Mouse (Mus musculus): Measurements from ENCODE around the gene Lgals3.

The Lgals3 gene

GRCm38 (mm10) chr14:47395462-47396026 lies 28.0 kb downstream of the Lgals3 start:
- TF ChIP-seq GATA4 (IDR thresholded peaks at IDR 0.05; ENCODE audit: insufficient replicate concordance, low read length), result no peak

- TF ChIP-seq GATA4 (IDR thresholded peaks at IDR 0.05; ENCODE audit: insufficient replicate concordance, low read length), result no peak
Measured at GRCm38 (mm10) chr14:47396165-47396652, 28.7 kb downstream of the Lgals3 start.

- no peak for TF ChIP-seq GATA4 (IDR thresholded peaks at IDR 0.05; ENCODE audit: insufficient replicate concordance, low read length)
Measured at GRCm38 (mm10) chr14:47402735-47403134, 35.2 kb downstream of the Lgals3 start.

DNA sequence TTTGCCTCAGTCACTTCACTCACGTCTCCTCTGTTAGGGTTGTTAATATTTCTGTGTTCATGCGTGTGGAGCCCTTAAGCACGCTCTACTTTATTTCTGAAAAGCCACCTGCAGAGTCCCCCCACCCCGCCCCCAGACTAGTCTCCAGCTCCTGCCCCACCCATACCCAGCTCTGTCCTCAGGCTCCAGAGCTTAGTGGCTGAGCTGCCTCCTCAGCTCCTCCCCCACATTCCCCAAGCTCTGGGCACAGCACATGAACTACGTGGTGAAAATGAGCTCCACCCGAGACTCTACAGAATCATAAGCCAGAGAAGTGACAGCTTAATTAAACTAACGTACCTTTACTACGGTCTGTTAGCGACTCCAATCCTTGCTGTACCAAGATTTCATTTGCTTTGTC lies 38.4 kb downstream of the Lgals3 start:
- no peak for TF ChIP-seq GATA4 (IDR thresholded peaks at IDR 0.05; ENCODE audit: insufficient replicate concordance, low read length)

- TF ChIP-seq GATA4 (IDR thresholded peaks at IDR 0.05; ENCODE audit: insufficient replicate concordance, low read length), result no peak
Measured at GRCm38 (mm10) chr14:47417346-47417745, 49.8 kb downstream of the Lgals3 start.

DNA sequence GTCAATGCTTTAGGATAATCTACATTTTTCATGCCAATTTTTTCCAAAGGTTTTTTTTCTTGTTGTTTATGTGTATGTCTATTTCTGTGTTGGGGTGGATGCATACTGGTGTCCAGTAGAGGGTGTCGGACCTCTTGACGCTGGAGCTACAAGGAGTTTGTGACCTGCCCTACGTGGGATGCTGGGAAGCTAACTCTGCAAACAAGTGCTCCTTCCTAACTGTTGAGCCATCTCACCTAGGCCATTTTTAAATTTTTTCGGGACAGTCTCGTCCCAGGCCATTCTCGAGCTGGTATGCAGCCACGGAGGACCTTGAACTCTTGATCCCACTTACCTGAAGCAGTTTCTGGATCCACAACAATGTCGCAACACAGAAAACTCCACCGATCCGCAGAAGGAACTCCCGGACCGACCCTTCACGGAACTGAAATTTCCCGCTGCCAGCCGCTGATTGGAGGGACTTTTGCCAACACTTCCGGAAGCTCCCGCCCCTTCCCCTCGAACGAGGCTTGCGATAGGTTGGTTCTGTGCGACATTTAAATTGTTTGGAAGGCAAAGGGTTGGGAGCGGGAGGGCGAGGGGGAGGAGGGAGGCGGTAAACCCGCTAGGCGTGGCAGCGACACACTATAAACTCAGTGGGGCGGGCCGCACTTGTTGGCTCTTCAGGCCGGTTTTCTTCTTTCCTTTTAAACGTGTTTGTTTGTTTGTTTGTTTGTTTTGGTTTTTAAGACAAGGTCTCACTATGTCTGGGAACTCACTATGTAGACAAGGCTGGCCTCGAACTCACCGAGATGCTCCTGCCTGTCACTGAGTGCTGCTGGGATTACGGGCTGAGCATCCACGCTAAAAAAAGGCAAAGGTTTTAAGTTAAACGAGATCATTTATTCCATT lies 50.5 kb downstream of the Lgals3 start, which contains the start of gene Dlgap5:
TSS of gene Dlgap5 (minus strand) at position 633 of the 891 bp plus-strand sequence.
- no peak for TF ChIP-seq GATA4 (IDR thresholded peaks at IDR 0.05; ENCODE audit: insufficient replicate concordance, low read length)

DNA sequence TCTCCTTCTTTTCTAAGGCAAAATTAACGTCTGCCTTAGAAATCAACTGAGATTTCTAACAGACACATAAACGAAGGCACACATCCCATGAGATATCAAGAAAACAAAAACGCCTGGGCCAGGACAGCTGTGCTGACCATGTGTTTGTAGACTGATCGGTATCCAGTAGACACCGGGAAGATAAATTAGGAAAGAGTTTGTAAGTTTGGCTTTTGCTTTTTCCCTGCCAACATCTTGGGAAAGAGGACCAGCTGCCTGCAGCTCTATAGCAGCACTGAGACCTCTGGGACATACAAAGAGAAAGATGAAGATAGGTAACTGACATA lies 51.1 kb downstream of the Lgals3 start:
- TF ChIP-seq GATA4 (IDR thresholded peaks at IDR 0.05; ENCODE audit: insufficient replicate concordance, low read length), result no peak

GRCm38 (mm10) chr14:47419034-47419625 lies 51.6 kb downstream of the Lgals3 start:
- no peak for TF ChIP-seq GATA4 (IDR thresholded peaks at IDR 0.05; ENCODE audit: insufficient replicate concordance, low read length)

GRCm38 (mm10) chr14:47419723-47420276 lies 52.2 kb downstream of the Lgals3 start:
- TF ChIP-seq GATA4 (IDR thresholded peaks at IDR 0.05; ENCODE audit: insufficient replicate concordance, low read length), result no peak

- TF ChIP-seq GATA4 (IDR thresholded peaks at IDR 0.05; ENCODE audit: insufficient replicate concordance, low read length), result no peak
Measured at GRCm38 (mm10) chr14:47421606-47422005, 54.1 kb downstream of the Lgals3 start.

GRCm38 (mm10) chr14:47422466-47422865 lies 54.9 kb downstream of the Lgals3 start:
- TF ChIP-seq GATA4 (IDR thresholded peaks at IDR 0.05; ENCODE audit: insufficient replicate concordance, low read length), result no peak

DNA sequence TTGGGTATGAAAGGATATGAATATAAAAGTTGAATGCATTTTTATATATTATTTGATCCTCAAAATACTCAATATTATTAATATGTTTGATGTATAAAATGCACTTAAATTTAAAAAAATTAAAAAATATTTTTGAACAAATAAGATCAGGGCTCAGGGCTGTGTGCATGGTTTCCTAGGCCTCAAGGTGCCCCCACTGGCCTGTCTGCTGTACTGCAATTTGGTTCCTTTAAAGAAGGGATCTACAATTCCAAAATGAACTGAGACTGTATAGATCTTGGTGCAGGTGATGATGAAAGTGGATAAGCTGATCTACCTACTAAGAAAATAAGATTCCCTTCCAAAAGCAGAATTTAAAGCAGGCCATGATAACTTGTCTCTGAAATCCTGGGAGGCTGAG lies 65.4 kb downstream of the Lgals3 start:
- no peak for TF ChIP-seq GATA4 (IDR thresholded peaks at IDR 0.05; ENCODE audit: insufficient replicate concordance, low read length)
